Mouse (Mus musculus) adrenal gland, postnatal 14 days (tissue): ENCODE measurements around the gene Zfhx2. TPM values are rescaled to one million over a fixed set of nuclear protein-coding genes. Genes with fewer than 3 reads are reported as not detected.
"Not testable (repeated sequence)": the region's sequence is repeated elsewhere in the genome, so short reads cannot be mapped to it uniquely, and the experiment has no call there.

Experiments
- DNase-seq: peaks from one replicate; pipeline ENCODE4 v3.0.0; 2021; ENCODE audit warnings: mixed read lengths
- total RNA-seq: library from RNA; stranded (reverse); gene quantifications from 2 replicates; pipeline ENCODE4 v1.2.3, GENCODE M21; 2021

Gene Zfhx2
- total RNA-seq, 1 experiment from 2014 or later: 7.3 TPM

- no peak for DNase-seq
These were observed 44.1 kb downstream of the Zfhx2 start for GRCm38 (mm10) chr14:55047971-55048531.

GRCm38 (mm10) chr14:55043694-55044093, 48.4 kb downstream of the Zfhx2 start:
- not testable (repeated sequence) for DNase-seq

GRCm38 (mm10) chr14:55032695-55033225, 59.4 kb downstream of the Zfhx2 start:
- no peak for DNase-seq

- DNase-seq: peak; percentile 32
These were observed 63.0 kb downstream of the Zfhx2 start for GRCm38 (mm10) chr14:55029034-55029698.

DNA sequence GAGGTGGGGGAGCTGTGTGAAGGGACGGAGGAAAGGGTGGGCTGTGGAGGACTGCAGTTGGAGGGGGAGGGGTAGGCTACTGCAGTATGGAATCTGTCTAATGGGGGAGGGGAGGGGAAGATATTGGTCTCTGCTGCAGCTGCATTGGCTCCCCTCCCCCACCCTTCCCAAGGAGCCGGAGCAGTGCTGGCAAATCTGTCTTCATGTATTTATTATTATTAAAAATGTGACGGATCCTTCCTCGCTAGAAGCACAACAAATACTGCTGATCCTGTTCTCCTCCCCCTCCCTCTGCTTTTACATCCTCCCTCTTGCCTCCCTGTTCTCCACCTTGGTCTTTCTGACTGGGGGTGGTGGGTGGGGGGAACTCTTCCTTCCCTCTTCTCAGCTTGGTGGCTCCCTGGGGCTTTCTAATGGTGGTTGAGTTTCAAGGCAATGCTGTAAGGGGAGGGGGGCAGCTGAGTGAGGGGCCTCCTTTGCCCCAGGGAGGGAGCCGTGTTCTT, 63.7 kb downstream of the Zfhx2 start:
- no peak for DNase-seq

- DNase-seq: no peak
These were observed 64.5 kb downstream of the Zfhx2 start for GRCm38 (mm10) chr14:55027653-55028052.

- DNase-seq: peak; percentile 72
These were observed 64.9 kb downstream of the Zfhx2 start for GRCm38 (mm10) chr14:55027251-55027650.

DNA sequence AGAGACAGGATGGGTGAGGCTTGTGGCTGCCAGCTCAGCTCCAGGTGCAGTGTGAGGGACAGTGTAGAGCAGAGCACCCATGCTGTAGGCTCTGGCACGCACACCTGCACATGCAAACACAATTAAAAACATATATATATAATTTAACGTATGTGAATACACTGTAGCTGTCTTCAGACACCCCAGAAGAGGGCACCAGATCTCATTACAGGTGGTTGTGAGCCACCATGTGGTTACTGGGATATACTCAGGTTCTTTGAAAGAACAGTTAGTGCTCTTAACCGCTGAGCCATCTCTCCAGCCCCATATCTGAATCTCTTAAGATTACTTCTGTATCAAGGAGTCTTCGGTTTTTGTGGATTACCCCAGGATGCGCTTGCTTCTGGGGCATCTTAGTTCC, 66.6 kb downstream of the Zfhx2 start:
- no peak for DNase-seq

DNA sequence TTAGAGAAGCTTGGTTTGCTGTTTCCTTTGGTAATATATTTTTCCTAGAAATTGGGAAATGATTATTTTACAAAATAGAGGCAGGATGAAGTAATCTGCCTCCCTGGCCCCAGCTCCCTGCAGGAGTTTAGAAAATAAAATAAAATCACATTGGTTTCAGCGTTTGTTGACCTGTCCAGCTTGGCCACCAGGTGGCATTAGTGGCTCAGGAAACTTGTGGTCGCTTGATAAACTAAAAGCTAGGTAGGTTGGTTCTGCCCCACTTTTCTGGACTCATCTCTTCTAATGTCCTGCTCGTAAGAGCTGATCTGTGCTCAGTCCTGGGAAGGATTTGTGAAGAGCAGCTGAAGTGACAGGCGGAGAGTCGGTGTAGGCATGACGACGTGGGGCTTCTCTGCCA, 67.9 kb downstream of the Zfhx2 start:
- peak; percentile 79 for DNase-seq

DNA sequence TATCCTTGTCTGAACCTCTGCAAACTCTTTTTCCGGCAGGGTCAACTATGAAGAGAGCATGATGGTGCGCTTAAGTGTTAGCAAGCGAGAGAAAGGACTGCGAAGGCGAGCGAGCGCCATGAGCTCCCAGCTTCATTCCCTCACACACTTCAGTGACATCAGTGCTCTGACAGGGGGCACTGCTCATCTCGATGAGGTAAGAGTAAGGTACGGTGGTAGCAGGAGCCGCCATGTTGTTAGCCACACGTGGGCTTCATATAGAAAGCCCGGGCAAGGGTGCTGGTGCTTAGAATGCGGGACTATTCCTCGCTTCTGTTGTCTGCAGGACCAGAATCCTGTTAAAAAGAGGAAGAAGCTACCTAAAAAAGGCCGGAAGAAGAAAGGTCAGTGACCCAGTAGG, 69.1 kb downstream of the Zfhx2 start:
- no peak for DNase-seq

DNA sequence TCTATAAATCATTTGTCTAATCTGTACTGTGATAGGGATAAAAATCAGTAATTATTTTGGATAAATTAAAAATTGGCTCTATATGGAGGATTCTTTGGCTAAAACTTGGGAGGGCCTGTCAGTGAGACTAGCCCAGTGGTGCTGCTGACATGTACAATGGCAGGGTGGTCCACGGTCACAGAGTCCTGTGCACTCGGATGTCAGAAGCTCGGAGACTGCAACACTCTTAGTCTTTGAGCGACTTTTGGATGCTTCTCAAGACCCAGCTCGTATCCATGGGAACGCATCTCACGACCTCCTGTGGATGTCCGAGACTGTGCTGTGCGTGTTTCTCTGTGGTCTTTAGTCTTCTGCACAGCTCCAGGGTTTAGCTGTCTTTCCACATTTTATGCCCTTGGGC, 71.7 kb downstream of the Zfhx2 start:
- DNase-seq: no peak

GRCm38 (mm10) chr14:55016876-55017275, 75.2 kb downstream of the Zfhx2 start:
- no peak for DNase-seq

DNA sequence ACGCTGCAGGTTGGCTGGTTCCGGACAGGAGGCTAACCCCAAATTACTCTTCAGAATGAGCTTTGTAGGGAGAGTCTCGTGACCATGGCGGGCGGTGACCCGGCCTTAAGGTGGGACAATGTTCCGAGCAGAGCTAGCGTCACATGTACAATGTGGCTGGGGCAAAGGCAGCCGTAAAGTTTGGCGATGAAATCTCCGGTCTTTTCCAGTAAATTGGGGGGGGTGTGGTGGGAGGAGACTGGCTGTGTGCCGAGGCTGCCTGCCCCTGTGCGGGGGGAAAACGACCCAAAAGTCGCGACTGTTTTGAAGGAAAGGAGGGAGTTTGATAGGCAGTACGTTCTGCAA, 76.4 kb downstream of the Zfhx2 start:
- DNase-seq: peak; percentile 62

DNA sequence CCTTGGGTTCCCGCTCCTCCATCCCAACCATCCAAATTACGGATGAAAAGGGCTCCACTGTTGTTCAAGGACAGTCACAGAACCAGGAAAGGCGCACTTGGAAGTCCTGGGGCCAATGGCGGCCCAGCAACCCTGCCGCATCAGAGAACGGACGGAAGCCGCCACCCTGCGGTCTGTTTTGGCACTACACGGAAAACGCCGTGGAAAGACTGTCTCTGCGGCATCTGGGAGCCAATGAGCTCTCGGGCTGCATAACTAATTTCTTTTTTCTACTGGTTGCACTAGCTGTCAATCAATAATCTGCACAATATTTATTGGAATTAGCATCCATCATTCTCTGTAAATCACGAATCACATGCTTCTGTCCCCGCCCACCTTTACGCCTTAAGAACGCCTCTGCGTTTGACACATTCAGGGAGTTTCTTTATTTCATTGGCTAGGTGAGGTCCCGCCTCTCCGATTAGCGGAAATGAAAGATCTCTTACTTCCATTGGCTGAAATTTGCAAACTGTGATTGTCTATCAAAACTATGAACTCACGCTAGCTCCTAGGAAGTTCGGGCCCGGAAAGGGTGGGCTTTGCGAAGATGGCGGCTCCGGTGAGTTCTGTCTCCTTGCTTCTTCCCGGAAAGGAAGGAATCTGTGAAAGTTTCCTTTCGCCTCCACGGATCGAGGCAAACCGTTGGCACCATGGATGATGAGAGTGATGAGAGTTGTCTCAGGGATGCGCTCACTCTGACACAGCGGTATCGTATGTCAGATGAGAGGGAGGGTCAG, 76.9 kb downstream of the Zfhx2 start, which contains the start of gene Ngdn:
Gene Ngdn (plus strand): TSS at position 464 of the 776 bp plus-strand sequence.
- peak; percentile 97 for DNase-seq

GRCm38 (mm10) chr14:55014591-55014990, 77.5 kb downstream of the Zfhx2 start:
- no peak for DNase-seq

DNA sequence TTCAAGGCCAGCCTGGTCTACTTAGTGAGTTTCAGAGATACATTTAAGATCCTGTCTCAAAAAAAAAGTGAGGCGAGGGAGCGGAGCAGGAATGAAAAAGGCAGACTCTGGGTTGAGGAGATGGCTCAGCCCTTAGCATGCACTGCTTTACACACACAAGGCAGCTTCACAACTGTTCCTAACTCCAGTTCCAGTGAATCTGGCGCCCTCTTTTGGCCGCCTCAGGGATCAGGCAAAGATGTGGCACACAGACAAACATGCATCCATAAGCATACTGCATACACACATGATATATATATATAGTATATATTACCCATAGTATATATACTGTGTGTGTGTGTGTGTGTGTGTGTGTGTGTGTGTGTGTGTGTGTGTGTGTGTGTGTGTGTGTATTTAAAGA, 81.0 kb downstream of the Zfhx2 start:
- DNase-seq: peak; percentile 41

Other genes with a start within 250 kb of the Zfhx2 start
- gene Homez, start 221.4 kb downstream of the Zfhx2 start, total RNA-seq: 9.6 and 10.9 TPM in 2 replicates
- 14.0 and 15.9 TPM in 2 replicates for gene Ppp1r3e, start 214.8 kb downstream of the Zfhx2 start, total RNA-seq
- gene Bcl2l2, start 208.9 kb downstream of the Zfhx2 start, total RNA-seq: 43.5 and 51.9 TPM in 2 replicates
- gene Gm20521, start 208.9 kb downstream of the Zfhx2 start, total RNA-seq: 1.7 and 7.0 TPM in 2 replicates
- 154 and 191 TPM in 2 replicates for gene Pabpn1, start 199.8 kb downstream of the Zfhx2 start, total RNA-seq
- gene Slc22a17, start 179.2 kb downstream of the Zfhx2 start, total RNA-seq: 30.7 and 32.9 TPM in 2 replicates
- gene Efs, start 166.2 kb downstream of the Zfhx2 start, total RNA-seq: 3.1 and 6.2 TPM in 2 replicates
- gene Il25, start 159.6 kb downstream of the Zfhx2 start, total RNA-seq: not detected in 2 replicates
- gene Cmtm5, start 156.1 kb downstream of the Zfhx2 start, total RNA-seq: 1.6 and 1.9 TPM in 2 replicates
- 0.22 TPM in 1 of 2 replicates, not detected in the other for gene Myh6, start 125.4 kb downstream of the Zfhx2 start, total RNA-seq
- not detected in 2 replicates for gene Gm17428, start 115.4 kb downstream of the Zfhx2 start, total RNA-seq
- gene Myh7, start 97.7 kb downstream of the Zfhx2 start, total RNA-seq: 0.11 TPM in 1 of 2 replicates, not detected in the other
- 34.5 and 39.2 TPM in 2 replicates for gene Ngdn, start 76.9 kb downstream of the Zfhx2 start, total RNA-seq
- 11.3 and 15.8 TPM in 2 replicates for gene Thtpa, start 2.5 kb upstream of the Zfhx2 start, total RNA-seq
- gene Ap1g2, start 14.3 kb upstream of the Zfhx2 start, total RNA-seq: 26.6 and 36.1 TPM in 2 replicates
- 3.3 and 5.9 TPM in 2 replicates for gene Jph4, start 24.6 kb upstream of the Zfhx2 start, total RNA-seq
- not detected in 2 replicates for gene Dhrs2, start 129.7 kb upstream of the Zfhx2 start, total RNA-seq